Mouse (Mus musculus): ENCODE measurements around the gene Proser3. TPM values are rescaled to one million over a fixed set of nuclear protein-coding genes. Genes with fewer than 3 reads are reported as not detected.

The Proser3 gene
- polyA plus RNA-seq, 1 experiment from 2014 or later: 5.2 TPM

- no peak for DNase-seq (ENCODE audit: low spot score)
These were observed 29.4 kb upstream of the Proser3 start for GRCm38 (mm10) chr7:30581547-30581946.

GRCm38 (mm10) chr7:30579950-30580349 lies 27.9 kb upstream of the Proser3 start:
- DNase-seq (ENCODE audit: low spot score): no peak

GRCm38 (mm10) chr7:30572969-30573368 lies 20.9 kb upstream of the Proser3 start:
- no peak for DNase-seq (ENCODE audit: low spot score)

GRCm38 (mm10) chr7:30572389-30572788 lies 20.3 kb upstream of the Proser3 start:
- no peak for DNase-seq (ENCODE audit: low spot score)

- DNase-seq (ENCODE audit: low spot score): no peak
These were observed 15.5 kb upstream of the Proser3 start for GRCm38 (mm10) chr7:30567555-30567954.

- DNase-seq (ENCODE audit: low spot score): no peak
These were observed 13.9 kb upstream of the Proser3 start for GRCm38 (mm10) chr7:30566033-30566432.

GRCm38 (mm10) chr7:30564970-30565571 lies 13.0 kb upstream of the Proser3 start, which contains the start of gene Igflr1:
Gene Igflr1 (plus strand): TSS chr7:30565427.
- no peak for DNase-seq (ENCODE audit: low spot score)

- DNase-seq (ENCODE audit: low spot score): peak; percentile 50
These were observed 11.8 kb upstream of the Proser3 start for GRCm38 (mm10) chr7:30563906-30564280.

- peak; percentile 98 for DNase-seq (ENCODE audit: low spot score)
These were observed 11.2 kb upstream of the Proser3 start, which contains the start of the genes U2af1l4, Gm49396 and Psenen for GRCm38 (mm10) chr7:30563117-30563905. Gene U2af1l4 (plus strand): TSS chr7:30563301. Gene Gm49396 (plus strand): TSS chr7:30563344. Gene Psenen (minus strand): TSS chr7:30563627.

GRCm38 (mm10) chr7:30562526-30563116 lies 10.5 kb upstream of the Proser3 start:
- no peak for DNase-seq (ENCODE audit: low spot score)

GRCm38 (mm10) chr7:30560296-30560695 lies 8.2 kb upstream of the Proser3 start:
- DNase-seq (ENCODE audit: low spot score): no peak

- DNase-seq (ENCODE audit: low spot score): peak; percentile 96
These were observed 7.4 kb upstream of the Proser3 start, which contains the start of gene Lin37 for GRCm38 (mm10) chr7:30559443-30559954. Gene Lin37 (minus strand): TSS chr7:30559838.

- DNase-seq (ENCODE audit: low spot score): peak; percentile 16
These were observed 6.8 kb upstream of the Proser3 start for GRCm38 (mm10) chr7:30558656-30559442.

GRCm38 (mm10) chr7:30557901-30558514 lies 5.9 kb upstream of the Proser3 start:
- DNase-seq (ENCODE audit: low spot score): no peak

GRCm38 (mm10) chr7:30556894-30557536 lies 4.9 kb upstream of the Proser3 start:
- peak; percentile 31 for DNase-seq (ENCODE audit: low spot score)

GRCm38 (mm10) chr7:30553810-30554584 lies 1.9 kb upstream of the Proser3 start:
- DNase-seq (ENCODE audit: low spot score): no peak

GRCm38 (mm10) chr7:30553021-30553589 lies 1.0 kb upstream of the Proser3 start:
- DNase-seq (ENCODE audit: low spot score): peak; percentile 33

- no peak for DNase-seq (ENCODE audit: low spot score)
These were observed 526 bp downstream of the Proser3 start for GRCm38 (mm10) chr7:30551445-30552101.
